Mouse (Mus musculus) lung, postnatal 0 days (tissue): ENCODE measurements at regions not wholly inside any gene's neighbourhood (a gene's known extent, or its start where the extent isn't known, plus 50 kb on each side); places are given as distances from the start of the nearest gene placed in this dataset.

ENCODE experiments used
- CTCF ChIP-seq: IDR thresholded peaks from 2 replicates; pipeline ENCODE4 v1.5.1; 2016; ENCODE audit warnings: antibody characterized with exemption, mild to moderate bottlenecking
- EP300 ChIP-seq: IDR thresholded peaks from 2 replicates; pipeline ENCODE4 v1.6.1; 2016; ENCODE audit warnings: antibody characterized with exemption, mild to moderate bottlenecking, control low read depth

DNA sequence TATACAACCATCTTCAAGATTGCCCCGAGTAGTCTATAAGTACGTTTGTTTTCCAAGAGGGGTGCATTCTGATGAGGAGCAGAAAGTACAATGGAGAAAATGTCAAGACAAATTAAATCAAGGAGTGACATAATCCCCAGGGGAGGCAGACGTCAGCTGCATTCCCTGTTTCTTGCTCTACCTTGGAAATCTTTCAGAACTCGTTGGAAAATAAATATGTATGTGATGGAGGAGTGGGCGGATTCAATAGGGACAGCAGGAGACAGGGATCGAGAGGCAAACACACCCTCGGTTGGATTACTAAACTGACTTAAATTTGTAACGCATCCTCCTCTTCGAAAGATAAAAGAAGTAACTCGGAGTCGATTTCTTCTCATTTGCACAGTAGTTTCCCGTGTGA lies 164.8 kb upstream of the Klf4 start:
- no peak for TF ChIP-seq CTCF
- TF ChIP-seq EP300, result no peak
